Mouse (Mus musculus) cerebellum, adult (tissue): ENCODE results near the gene Rabac1.
A peak's percentile ranks its signal among the peaks of the same experiment; 100 is the strongest.

Experiments
- ATAC-seq: cut with Nextera tagmentation; 2 replicates; pipeline ENCODE4 v1.9.2; 2017; ENCODE audit warnings: mild to moderate bottlenecking, moderate library complexity, mixed read lengths; ENCODE audit not compliant: insufficient number of reproducible peaks, low FRiP score, low TSS enrichment

Rabac1 gene

GRCm38 (mm10) chr7:24984307-24984706 lies 11.8 kb upstream of the Rabac1 start:
- no peak for ATAC-seq

DNA sequence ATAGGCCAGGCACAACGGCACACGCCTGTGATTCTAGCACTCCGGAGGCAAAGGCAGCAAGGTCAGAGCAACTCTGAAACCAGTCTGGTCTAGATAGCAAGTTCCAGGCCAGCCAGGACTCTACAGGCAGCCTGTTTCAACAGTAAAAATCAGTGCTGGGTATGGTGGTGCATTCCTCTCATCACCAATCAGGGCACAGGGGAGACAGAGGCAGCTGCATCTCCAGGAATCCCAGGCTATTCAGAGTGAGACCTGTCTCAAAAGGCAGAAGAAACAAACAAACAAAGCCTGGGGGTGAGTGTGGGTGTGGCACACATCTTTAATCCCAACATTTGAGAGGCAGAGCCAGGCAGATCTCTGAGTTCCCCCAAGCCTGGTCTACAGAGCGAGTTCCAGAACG lies 10.8 kb upstream of the Rabac1 start:
- no peak for ATAC-seq

DNA sequence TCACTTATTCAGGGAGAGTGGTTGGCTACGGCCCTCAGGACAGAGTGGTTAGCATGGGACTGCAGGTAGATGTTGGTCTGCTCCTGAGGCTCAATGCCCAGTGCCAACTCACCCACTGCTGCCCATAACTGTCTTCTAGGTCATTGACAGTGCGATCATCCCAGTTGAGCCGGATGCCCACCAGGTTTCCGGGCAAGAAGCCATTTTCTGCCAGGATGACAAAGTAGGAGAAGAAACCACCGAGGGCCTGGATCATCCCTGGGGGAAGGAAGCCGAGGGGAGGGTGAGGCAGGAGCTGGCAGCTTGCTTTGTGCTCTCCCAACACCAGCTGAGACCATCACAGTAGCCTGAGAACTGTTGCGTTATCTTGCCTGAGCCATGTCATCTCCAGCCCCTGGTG lies 7.9 kb upstream of the Rabac1 start:
- no peak for ATAC-seq

GRCm38 (mm10) chr7:24978781-24979180 lies 6.2 kb upstream of the Rabac1 start:
- ATAC-seq, result no peak

DNA sequence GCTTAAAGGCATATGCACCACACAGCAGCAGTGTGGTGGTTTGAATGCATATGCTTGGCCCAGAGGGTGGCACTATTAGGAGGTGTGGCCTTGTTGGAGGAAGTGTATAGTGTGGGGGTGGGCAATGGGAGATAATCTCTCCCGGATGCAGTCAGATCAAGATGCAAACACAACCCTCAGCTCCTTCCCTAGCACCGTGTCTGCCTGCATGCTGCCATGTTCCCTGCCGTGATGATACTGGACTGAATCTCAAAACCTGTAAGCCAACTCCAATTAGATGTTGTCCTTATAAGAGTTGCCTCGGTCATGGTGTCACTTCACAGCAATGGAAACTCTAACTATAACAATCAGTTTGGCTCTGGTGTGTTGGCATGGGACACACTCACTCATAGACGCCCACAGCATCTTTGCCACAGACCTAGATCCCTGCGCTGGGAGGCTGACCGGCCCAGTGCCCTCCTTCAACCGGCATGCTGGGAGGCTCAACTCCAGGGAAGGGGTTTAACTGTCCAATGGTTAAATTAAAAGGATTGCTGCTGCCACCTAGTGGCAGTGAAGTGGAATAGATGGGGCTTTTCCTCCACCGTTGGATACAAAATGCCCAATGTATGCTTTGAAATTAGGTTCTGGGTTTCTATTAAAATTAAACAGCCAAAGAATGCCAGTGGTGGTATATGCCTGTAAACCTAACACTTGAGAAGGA lies 2.5 kb upstream of the Rabac1 start:
- no peak for ATAC-seq

DNA sequence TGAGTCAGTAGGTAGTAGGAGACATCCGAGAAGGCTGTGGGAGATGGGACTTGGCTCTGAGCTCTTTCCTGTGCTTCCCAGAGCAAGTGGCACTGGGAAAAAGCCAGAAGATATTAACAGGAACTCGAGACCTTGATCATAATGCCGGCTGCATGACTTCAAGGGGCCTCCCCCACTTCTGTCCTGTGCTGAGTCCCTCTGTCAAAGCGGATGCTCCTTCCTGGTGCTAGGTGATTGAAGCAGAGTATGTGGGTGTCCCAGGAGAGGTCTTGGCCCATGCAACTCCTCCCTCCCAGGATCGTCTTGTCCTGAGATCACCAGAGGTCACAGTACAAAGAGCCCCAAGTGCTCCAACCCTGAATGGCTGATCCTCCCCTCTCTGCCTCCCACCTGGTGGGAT lies 1.3 kb upstream of the Rabac1 start:
- ATAC-seq, result no peak

DNA sequence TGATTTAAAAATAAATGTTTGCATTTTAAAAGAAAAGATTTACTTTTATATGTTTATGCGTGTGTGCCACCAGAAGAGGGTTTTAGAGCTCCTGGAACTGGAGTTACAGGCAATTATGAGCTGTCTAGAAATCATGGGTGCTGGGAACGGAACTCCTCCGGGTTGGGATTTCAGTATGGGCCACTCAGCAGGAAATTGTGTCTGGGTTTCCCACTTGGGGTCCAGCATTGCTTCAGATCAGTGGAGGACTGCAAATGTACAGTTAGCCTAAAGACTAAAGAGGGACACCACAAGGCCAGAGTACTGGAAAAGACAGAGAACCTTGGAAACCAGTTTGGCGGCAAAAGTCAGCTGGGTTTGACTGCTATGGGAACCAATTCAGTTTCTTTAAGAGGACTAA lies 654 bp upstream of the Rabac1 start:
- no peak for ATAC-seq

DNA sequence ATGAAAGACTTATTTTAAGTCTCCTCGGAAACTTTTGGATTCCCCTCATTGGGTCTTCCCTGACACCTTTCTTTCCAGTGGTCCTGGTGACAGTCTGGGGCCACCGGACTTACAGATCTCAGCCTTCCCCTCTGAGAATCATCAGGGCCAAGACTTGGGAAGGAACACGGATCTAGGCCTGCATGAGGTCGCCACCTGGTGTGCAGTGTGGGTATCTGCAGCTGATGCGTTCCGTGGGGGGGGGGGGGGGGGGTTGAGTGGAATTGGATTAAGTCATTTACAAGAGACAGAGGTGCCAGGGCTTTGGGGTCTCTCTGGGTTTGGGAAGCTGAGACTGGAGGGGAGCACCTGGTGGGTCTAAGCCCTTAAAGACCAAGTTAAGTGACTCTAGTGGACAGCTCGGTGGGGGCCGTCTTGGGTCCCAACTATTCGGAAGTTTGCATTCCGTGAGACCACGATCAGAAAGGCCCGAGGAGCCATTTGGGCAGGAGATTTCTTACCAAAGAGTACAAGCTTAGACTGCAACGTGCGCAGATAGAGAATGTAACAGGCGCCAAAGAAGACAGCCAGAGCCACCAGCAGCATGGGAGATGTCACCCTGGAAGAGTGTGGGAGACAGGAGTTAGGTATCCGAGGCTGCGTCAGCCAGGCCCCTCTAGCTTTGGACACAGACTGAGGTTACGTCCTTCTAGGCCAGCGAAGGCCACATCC lies 1.1 kb downstream of the Rabac1 start:
- no peak for ATAC-seq

DNA sequence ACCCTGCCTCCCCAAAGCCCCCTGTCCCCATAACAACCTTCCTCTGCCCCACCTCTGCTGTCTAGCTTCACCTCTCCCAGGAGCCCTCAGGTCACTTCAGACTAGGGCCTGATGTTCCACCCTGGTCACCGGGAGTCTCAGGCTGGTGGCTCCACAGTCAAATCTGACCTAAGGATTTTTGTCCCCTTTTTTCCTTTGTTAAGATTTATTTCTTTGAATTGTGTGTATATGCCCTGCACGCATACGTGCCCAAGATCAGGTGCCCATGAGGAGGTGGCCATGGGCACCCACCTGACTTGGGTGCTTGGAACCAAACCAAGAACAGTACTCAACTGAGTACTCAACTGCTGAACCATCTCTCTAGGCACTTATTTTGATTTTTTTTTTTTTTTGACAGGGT lies 2.2 kb downstream of the Rabac1 start:
- no peak for ATAC-seq

- peak; percentile 20; the same call in 1 of the 2 replicates for ATAC-seq
Observed at GRCm38 (mm10) chr7:24969805-24970204, 2.7 kb downstream of the Rabac1 start.

- no peak for ATAC-seq
Observed at GRCm38 (mm10) chr7:24968463-24968862, 4.1 kb downstream of the Rabac1 start.

DNA sequence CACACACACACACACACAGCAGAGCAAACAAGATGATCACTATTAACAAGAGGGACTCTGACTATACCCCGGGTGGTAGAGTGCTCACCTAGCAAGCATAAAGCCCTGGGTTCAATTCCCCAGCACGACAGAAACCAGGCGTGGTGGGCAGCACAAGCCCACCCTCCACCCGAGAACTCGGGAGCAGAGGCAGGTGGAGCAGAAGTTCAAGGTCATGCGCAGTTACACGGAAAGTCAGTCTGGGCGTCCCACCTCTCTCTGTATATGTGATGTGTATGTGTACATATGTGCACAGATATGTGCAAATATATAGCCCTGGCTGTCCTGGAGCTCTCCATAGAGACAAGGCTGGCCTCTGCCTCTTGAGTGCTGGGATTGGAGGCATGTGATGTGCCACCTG lies 4.6 kb downstream of the Rabac1 start:
- ATAC-seq, result no peak

- 0 out of 2 replicates have a peak, but pooled peaks have one; percentile 47 for ATAC-seq
Observed at GRCm38 (mm10) chr7:24964897-24965535, 7.5 kb downstream of the Rabac1 start.

- no peak for ATAC-seq
Observed at GRCm38 (mm10) chr7:24964288-24964687, 8.3 kb downstream of the Rabac1 start.

- ATAC-seq, result no peak
Observed at GRCm38 (mm10) chr7:24955226-24955625, 17.3 kb downstream of the Rabac1 start.

- no peak for ATAC-seq
Observed at GRCm38 (mm10) chr7:24954450-24954849, 18.1 kb downstream of the Rabac1 start.

DNA sequence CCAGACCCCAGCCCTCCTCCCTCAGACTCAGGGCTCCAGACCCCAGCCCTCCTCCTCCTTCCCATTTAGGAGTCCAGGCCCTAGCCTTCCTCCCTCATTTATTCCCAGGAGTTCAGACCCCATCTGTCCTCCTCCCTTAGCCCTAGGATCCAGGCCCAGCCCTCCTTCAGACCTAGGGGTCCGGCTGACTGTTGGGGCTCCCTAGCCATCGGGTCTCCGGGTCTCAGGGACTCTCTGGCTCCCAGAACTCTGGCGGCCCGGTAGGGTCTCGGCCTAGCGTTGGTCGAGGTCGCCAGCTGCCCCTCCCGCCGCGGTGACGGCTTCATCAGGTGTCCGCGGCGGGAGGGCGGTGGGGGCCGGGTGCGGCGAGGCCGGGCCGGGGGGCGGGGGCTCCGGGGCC lies 18.6 kb downstream of the Rabac1 start:
- ATAC-seq, result no peak

DNA sequence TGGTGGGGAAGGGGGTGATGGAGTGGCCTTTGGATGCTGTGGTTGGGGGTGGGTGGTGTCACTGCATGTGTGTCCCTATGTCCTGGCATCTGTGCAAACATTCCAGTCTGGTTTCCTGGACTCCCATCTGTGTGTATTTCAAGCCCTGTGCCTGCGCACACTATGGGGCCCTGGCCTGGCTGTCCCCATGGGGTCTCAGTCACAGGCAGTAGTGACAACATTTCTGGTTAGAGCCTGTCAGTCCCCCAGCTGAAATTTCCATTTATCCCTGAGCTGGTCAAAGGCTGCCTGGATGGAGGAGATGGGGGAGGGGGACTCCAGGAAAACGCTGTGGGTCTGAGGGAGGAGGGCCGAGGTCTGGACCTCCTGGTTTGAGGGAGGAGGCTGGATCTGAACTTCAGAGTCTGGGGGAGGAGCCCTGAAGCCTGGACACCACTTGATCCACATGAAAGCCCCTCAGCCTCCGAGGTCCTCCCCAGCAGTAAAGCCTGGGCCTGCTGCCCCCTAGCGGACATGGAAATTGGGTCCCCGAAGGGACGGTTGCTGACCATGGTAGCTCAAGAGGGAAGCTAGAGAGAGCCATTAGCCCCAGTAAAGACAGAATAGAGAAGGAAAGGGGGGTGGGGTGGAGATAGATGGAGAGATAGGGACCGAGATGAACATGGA lies 22.5 kb downstream of the Rabac1 start:
- no peak for ATAC-seq

- ATAC-seq, result no peak
Observed at GRCm38 (mm10) chr7:24948774-24949173, 23.8 kb downstream of the Rabac1 start.

DNA sequence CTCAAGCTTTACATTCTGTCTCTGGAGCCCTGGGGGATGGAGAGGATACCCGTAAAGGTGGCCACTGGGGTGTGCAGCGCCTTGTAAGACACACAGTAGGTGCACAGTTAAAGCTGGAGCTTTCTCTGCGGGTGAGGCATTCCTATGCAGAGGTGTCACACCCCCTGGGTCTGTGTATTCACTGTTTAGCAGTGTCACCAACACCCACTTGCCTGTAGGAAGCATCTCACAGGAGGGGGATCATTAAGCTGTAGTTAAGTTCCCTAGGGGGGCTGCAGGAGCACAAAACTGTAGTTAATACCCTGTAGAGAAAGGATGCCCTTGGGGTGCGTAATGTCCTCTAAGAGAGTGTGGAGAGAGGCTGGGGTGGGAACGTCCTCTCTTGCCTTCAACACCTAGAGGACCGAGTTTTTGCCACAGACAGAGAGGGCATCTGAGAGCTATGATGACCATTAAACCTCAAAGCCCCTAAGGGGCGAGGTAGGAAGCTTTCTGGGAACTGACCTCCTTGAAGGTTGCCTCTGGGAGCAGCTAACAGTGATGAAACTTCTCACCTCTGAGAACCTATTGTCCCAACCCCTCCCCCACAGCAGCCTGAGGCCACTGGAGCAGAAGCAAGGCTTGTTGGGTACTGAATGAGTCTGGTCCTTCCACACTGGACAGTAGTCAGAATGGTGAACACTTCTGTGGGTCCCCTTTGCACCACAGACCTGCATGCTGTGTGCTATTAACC lies 25.1 kb downstream of the Rabac1 start:
- ATAC-seq, result no peak
